Mouse (Mus musculus): ENCODE measurements around the gene Insr. TPM values are rescaled to one million over a fixed set of nuclear protein-coding genes. Genes with fewer than 3 reads are reported as not detected.

Gene Insr
- polyA plus RNA-seq, 1 experiment from 2014 or later: 20.7 TPM

DNA sequence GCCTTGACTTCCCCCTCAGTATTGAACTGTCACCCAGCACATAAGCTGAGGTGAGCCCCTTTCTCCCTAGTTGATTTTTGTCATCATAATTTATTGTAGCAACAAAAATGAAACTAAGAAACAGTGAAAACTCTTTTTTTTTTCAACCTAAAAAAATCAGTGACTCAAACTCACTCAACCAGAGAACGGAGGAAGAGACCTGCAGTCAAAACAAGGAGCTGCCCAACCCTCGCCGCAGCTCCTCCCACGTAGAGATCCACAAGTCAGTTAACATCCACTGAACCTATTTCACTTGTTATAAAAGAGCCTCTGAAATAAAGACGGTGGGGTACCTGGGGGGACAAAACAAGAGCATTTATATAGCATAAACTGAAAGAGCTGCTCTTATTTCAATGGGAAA lies 30.7 kb downstream of the Insr start:
- no peak overlapping the region for H3K4me3 ChIP-seq (ENCODE audit: low read depth, low read length)
- no peak overlapping the region for H3K27ac ChIP-seq (ENCODE audit: low read depth, low read length)
- peaks cover 20% of the 10 kb centered on the region for H3K36me3 ChIP-seq (ENCODE audit: control insufficient read depth, insufficient read depth)
- WGBS: 84% methylated on average over 5 of the region's 5 CpGs
- no peak for TF ChIP-seq CTCF (IDR thresholded peaks at IDR 0.05; ENCODE audit: low read depth)
- H3K27me3 ChIP-seq (replicated peaks; ENCODE audit: control insufficient read depth, insufficient read depth, low read length): no peaks in the 10 kb centered on the region
- H3K9ac ChIP-seq (ENCODE audit: low read depth, low read length): no peak overlapping the region
- no peaks in the 10 kb centered on the region for H3K9me3 ChIP-seq (ENCODE audit: control insufficient read depth)
- no peak for ATAC-seq
- H3K4me2 ChIP-seq (replicated peaks; ENCODE audit: low read depth): no peak overlapping the region
- peaks cover 7% of the 10 kb centered on the region for H3K4me1 ChIP-seq (replicated peaks; ENCODE audit: control insufficient read depth, insufficient read depth, low read length)

DNA sequence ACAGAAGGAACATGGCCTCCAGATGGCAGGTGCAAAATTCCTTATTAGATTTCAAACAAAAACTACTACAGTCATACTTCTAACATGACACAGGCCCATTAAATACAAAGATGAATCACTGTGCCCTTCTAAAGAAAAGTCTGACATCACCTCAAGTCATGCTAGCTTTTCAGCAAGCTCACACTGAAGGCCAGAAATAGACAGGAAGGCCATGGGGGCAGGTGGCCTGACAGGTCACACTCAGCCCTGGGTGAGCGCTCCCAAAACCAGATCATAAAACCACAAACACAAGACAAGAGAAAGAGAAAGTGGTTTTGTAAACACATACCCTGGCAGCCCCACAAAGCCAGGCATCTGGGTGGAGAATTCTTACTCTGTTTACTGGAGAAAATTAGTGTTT lies 32.3 kb downstream of the Insr start:
- H3K4me2 ChIP-seq (replicated peaks; ENCODE audit: low read depth): no peak overlapping the region
- no peak overlapping the region for H3K27ac ChIP-seq (ENCODE audit: low read depth, low read length)
- H3K9me3 ChIP-seq (ENCODE audit: control insufficient read depth): no peaks in the 10 kb centered on the region
- H3K4me1 ChIP-seq (replicated peaks; ENCODE audit: control insufficient read depth, insufficient read depth, low read length): peaks cover 1% of the 10 kb centered on the region; the same call in 1 of the 2 replicates
- no peak overlapping the region for H3K4me3 ChIP-seq (ENCODE audit: low read depth, low read length)
- H3K27me3 ChIP-seq (replicated peaks; ENCODE audit: control insufficient read depth, insufficient read depth, low read length): no peaks in the 10 kb centered on the region
- 70% methylated on average over 1 of the region's 1 CpGs for WGBS
- no peak overlapping the region for H3K9ac ChIP-seq (ENCODE audit: low read depth, low read length)
- no peak for ATAC-seq
- no peak for TF ChIP-seq CTCF (IDR thresholded peaks at IDR 0.05; ENCODE audit: low read depth)
- peaks cover 15% of the 10 kb centered on the region for H3K36me3 ChIP-seq (ENCODE audit: control insufficient read depth, insufficient read depth)

DNA sequence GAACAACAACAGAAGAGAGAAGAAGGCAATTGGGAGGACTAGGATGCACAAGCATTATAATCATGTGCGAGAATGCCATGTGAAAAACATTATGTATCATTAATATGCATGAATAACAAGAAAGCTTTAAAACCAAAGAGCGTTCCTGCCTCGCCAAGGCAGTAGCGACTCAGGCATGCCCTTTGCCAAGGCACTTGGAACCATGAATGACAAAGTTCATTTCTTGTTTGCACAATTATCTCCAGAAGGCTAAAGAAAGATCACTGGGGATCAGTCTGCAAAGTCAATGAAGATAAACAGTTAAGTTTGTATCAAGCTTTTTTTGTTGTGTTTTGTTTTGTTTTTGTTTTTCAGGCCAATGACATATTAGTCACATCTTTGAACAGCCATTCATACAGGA lies 36.2 kb downstream of the Insr start:
- no peaks in the 10 kb centered on the region; the same call in 1 of the 2 replicates for H3K4me1 ChIP-seq (replicated peaks; ENCODE audit: control insufficient read depth, insufficient read depth, low read length)

DNA sequence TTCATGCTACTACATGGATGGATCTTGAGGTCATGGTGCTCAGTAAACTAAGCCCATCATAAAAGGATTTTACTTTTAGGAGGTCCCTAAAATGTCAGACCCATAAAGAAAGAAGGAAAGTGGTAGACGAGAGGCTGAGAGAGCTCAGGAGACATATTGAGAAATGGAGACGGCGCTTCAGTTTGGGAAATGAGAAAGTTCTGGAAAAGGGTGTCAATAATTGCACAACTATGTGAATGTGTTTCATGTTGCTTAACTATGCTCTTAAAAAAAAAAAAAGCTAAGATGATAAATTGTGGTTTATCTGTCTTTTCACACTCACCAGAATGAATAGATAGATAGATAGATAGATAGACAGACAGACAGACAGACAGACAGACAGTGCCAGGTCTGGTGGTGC lies 38.7 kb downstream of the Insr start:
- no peak for ATAC-seq
- 90% methylated on average over 3 of the region's 3 CpGs for WGBS
- no peak overlapping the region for H3K4me3 ChIP-seq (ENCODE audit: low read depth, low read length)
- H3K36me3 ChIP-seq (ENCODE audit: control insufficient read depth, insufficient read depth): no peaks in the 10 kb centered on the region
- H3K27ac ChIP-seq (ENCODE audit: low read depth, low read length): no peak overlapping the region
- no peaks in the 10 kb centered on the region for H3K27me3 ChIP-seq (replicated peaks; ENCODE audit: control insufficient read depth, insufficient read depth, low read length)
- no peak overlapping the region for H3K4me2 ChIP-seq (replicated peaks; ENCODE audit: low read depth)
- peaks cover under 1% of the 10 kb centered on the region; the same call in 1 of the 2 replicates for H3K4me1 ChIP-seq (replicated peaks; ENCODE audit: control insufficient read depth, insufficient read depth, low read length)
- TF ChIP-seq CTCF (IDR thresholded peaks at IDR 0.05; ENCODE audit: low read depth): no peak
- H3K9ac ChIP-seq (ENCODE audit: low read depth, low read length): no peak overlapping the region
- no peaks in the 10 kb centered on the region for H3K9me3 ChIP-seq (ENCODE audit: control insufficient read depth)

More for the DNA sequence above, 36.2 kb downstream of the Insr start:
- Histone ChIP-seq H3K9ac (ENCODE audit: low read depth, low read length) (no peak overlapping the region), H3K4me2 (replicated peaks; ENCODE audit: low read depth) (no peak overlapping the region), H3K36me3 (ENCODE audit: control insufficient read depth, insufficient read depth) (peaks cover 6% of the 10 kb centered on the region; the same call in 1 of the 2 replicates), H3K27ac (ENCODE audit: low read depth, low read length) (no peak overlapping the region), H3K4me3 (ENCODE audit: low read depth, low read length) (no peak overlapping the region), H3K27me3 (replicated peaks; ENCODE audit: control insufficient read depth, insufficient read depth, low read length) (no peaks in the 10 kb centered on the region), H3K9me3 (ENCODE audit: control insufficient read depth) (no peaks in the 10 kb centered on the region)
- 53% methylated on average over 4 of the region's 4 CpGs for WGBS
- ATAC-seq: no peak
- no peak for TF ChIP-seq CTCF (IDR thresholded peaks at IDR 0.05; ENCODE audit: low read depth)

DNA sequence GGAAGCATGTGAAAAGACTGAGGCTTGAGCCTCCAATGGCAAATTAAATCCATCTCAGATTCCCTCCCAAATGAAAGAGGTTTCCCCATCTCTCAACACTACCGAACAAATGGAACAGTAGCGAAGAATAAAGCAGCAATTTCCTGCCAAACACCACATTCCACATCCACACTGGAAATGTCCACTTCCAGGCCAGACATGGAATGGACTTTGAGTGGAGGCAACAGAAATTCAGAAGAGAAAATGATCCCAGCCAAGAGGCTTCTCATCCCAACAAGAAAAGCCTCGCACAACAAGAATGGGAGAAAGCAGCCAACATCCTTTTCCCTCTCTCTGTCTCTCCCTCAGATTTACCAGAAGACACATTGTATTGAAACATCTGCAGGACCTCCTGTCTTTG lies 39.8 kb downstream of the Insr start:
- no peak for TF ChIP-seq CTCF (IDR thresholded peaks at IDR 0.05; ENCODE audit: low read depth)
- Histone ChIP-seq H3K27ac (ENCODE audit: low read depth, low read length) (no peak overlapping the region), H3K4me1 (replicated peaks; ENCODE audit: control insufficient read depth, insufficient read depth, low read length) (peaks cover 4% of the 10 kb centered on the region; the same call in 1 of the 2 replicates), H3K27me3 (replicated peaks; ENCODE audit: control insufficient read depth, insufficient read depth, low read length) (no peaks in the 10 kb centered on the region), H3K4me2 (replicated peaks; ENCODE audit: low read depth) (no peak overlapping the region), H3K9ac (ENCODE audit: low read depth, low read length) (no peak overlapping the region), H3K4me3 (ENCODE audit: low read depth, low read length) (no peak overlapping the region), H3K36me3 (ENCODE audit: control insufficient read depth, insufficient read depth) (no peaks in the 10 kb centered on the region), H3K9me3 (ENCODE audit: control insufficient read depth) (no peaks in the 10 kb centered on the region)
- 66% methylated on average over 3 of the region's 3 CpGs for WGBS
- ATAC-seq: no peak

DNA sequence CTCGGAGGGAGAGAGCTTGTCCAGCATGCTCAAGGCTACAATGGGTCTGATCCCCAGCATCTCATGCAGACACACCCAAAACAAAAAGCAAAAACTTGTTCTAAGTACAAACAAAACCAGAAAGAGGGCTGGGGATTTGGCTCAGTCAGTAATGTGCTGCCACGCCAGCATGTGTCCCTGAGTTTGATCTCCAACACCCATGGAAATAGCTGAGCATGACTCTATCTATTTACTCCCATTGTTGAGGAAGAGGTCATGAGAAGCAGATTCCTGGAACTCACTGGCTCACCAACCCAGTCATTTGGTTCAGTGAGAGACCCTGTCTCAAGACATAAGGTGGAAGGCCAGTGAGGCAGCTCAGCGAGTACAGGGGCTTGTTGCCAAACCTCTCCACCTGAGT lies 40.6 kb downstream of the Insr start:
- no peak for ATAC-seq
- peaks cover 4% of the 10 kb centered on the region; the same call in 1 of the 2 replicates for H3K4me1 ChIP-seq (replicated peaks; ENCODE audit: control insufficient read depth, insufficient read depth, low read length)
- H3K27ac ChIP-seq (ENCODE audit: low read depth, low read length): no peak overlapping the region
- no peak overlapping the region for H3K4me2 ChIP-seq (replicated peaks; ENCODE audit: low read depth)
- TF ChIP-seq CTCF (IDR thresholded peaks at IDR 0.05; ENCODE audit: low read depth): no peak
- H3K36me3 ChIP-seq (ENCODE audit: control insufficient read depth, insufficient read depth): no peaks in the 10 kb centered on the region
- H3K9ac ChIP-seq (ENCODE audit: low read depth, low read length): no peak overlapping the region
- no peaks in the 10 kb centered on the region for H3K9me3 ChIP-seq (ENCODE audit: control insufficient read depth)
- H3K4me3 ChIP-seq (ENCODE audit: low read depth, low read length): no peak overlapping the region
- no peaks in the 10 kb centered on the region for H3K27me3 ChIP-seq (replicated peaks; ENCODE audit: control insufficient read depth, insufficient read depth, low read length)
- WGBS: 81% methylated on average over 3 of the region's 3 CpGs

DNA sequence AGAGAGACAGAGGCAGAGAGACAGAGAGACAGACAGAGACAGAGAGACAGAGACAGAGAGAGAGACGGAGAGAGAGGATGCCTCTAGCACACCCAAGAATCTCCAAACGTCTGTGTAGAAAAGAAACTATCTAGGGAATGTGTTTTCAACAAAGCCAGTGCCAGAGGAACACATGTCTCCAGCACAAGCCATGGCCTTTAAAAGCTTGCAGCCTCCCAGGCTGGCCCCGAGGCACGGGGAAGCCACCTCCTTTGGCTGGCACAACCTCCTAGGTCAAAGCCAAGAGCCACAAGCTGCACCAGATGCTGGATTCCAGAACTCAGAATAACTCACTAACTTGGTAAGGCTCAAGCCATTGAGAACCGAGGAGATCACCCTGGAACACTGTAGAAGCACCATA lies 42.1 kb downstream of the Insr start:
- no peak overlapping the region for H3K9ac ChIP-seq (ENCODE audit: low read depth, low read length)
- no peak for TF ChIP-seq CTCF (IDR thresholded peaks at IDR 0.05; ENCODE audit: low read depth)
- H3K4me1 ChIP-seq (replicated peaks; ENCODE audit: control insufficient read depth, insufficient read depth, low read length): 0 out of 2 replicates have a peak, but pooled peaks cover 4% of the 10 kb centered on the region
- no peaks in the 10 kb centered on the region for H3K9me3 ChIP-seq (ENCODE audit: control insufficient read depth)
- ATAC-seq: no peak
- no peak overlapping the region for H3K4me2 ChIP-seq (replicated peaks; ENCODE audit: low read depth)
- WGBS: 48% methylated on average over 5 of the region's 5 CpGs
- no peaks in the 10 kb centered on the region for H3K27me3 ChIP-seq (replicated peaks; ENCODE audit: control insufficient read depth, insufficient read depth, low read length)
- no peak overlapping the region for H3K27ac ChIP-seq (ENCODE audit: low read depth, low read length)
- no peaks in the 10 kb centered on the region for H3K36me3 ChIP-seq (ENCODE audit: control insufficient read depth, insufficient read depth)
- no peak overlapping the region for H3K4me3 ChIP-seq (ENCODE audit: low read depth, low read length)
